Mouse (Mus musculus) liver, adult 2 months (tissue): ENCODE data around the gene Ccr7.

Source experiments
- CTCF ChIP-seq: fragments of 200-500 bp; IDR thresholded peaks from 2 replicates; pipeline ENCODE4 v1.5.1; 2011; ENCODE audit warnings: low read depth, low read length, control low read depth
- POLR2A ChIP-seq: fragments of 200-500 bp; IDR thresholded peaks from 2 replicates; pipeline ENCODE4 v1.6.1; 2011; ENCODE audit warnings: low read length, control low read depth; ENCODE audit not compliant: insufficient read depth; ENCODE audit errors: extremely low read depth

- TF ChIP-seq CTCF = no peak
- TF ChIP-seq POLR2A = no peak
Observed at GRCm38 (mm10) chr11:99166241-99166640, 11.4 kb upstream of the Ccr7 start.
